Mouse (Mus musculus): ENCODE results near the gene Mob1a.

- TF ChIP-seq ZNF384 (IDR thresholded peaks at IDR 0.05; ENCODE audit: low read depth, low read length) = no peak
- no peak for TF ChIP-seq HCFC1 (IDR thresholded peaks at IDR 0.05; ENCODE audit: borderline replicate concordance, insufficient read depth, low read length)
- no peak for TF ChIP-seq MAFK (IDR thresholded peaks at IDR 0.05; ENCODE audit: insufficient read depth, low read depth, low read length)
These were observed 45.5 kb downstream of the Mob1a start for GRCm38 (mm10) chr6:83371350-83371749.

Measured in ES-E14 (cell line).